Mouse (Mus musculus) gastrocnemius, adult 18-20 months (tissue): ENCODE data around the gene Foxp2. TPM values are rescaled to one million over a fixed set of nuclear protein-coding genes. Genes with fewer than 3 reads are reported as not detected.

Experiments
- DNase-seq: peaks from one replicate; pipeline ENCODE4 v3.0.0; 2021; ENCODE audit warnings: low spot score
- microRNA-seq: library from miRNA; unstranded; fragments of <30 nt; microRNA quantifications from one replicate; pipeline ENCODE4 v1.2.0, GENCODE M21; 2021
- total RNA-seq, 2 experiments: library from RNA; stranded (reverse); gene quantifications; 2 replicates each; pipeline ENCODE4 v1.2.3; 2021

Foxp2 gene
- total RNA-seq, 2 experiments from 2014 or later = 2.1 to 3.2 TPM

GRCm38 (mm10) chr6:15355852-15356251 lies 454.7 kb downstream of the Foxp2 start:
- DNase-seq = no peak

- DNase-seq = no peak
These were observed 469.1 kb downstream of the Foxp2 start for GRCm38 (mm10) chr6:15370281-15370680.

- DNase-seq = no peak
These were observed 469.7 kb downstream of the Foxp2 start for GRCm38 (mm10) chr6:15370827-15371226.

GRCm38 (mm10) chr6:15373621-15374020 lies 472.5 kb downstream of the Foxp2 start:
- no peak for DNase-seq

GRCm38 (mm10) chr6:15378261-15378660 lies 477.1 kb downstream of the Foxp2 start:
- DNase-seq = no peak

GRCm38 (mm10) chr6:15396462-15396861 lies 495.3 kb downstream of the Foxp2 start:
- DNase-seq = no peak

- DNase-seq = no peak
These were observed 496.3 kb downstream of the Foxp2 start for GRCm38 (mm10) chr6:15397485-15397884.

- no peak for DNase-seq
These were observed 500.0 kb downstream of the Foxp2 start for GRCm38 (mm10) chr6:15401138-15401537.

- DNase-seq = no peak
These were observed 500.9 kb downstream of the Foxp2 start for GRCm38 (mm10) chr6:15402026-15402425.

- no peak for DNase-seq
These were observed 514.0 kb downstream of the Foxp2 start for GRCm38 (mm10) chr6:15415099-15415498.

GRCm38 (mm10) chr6:15459701-15460100 lies 558.6 kb downstream of the Foxp2 start:
- DNase-seq = no peak

- DNase-seq = no peak
These were observed 562.2 kb downstream of the Foxp2 start for GRCm38 (mm10) chr6:15463390-15463789.

GRCm38 (mm10) chr6:15465471-15465870 lies 564.3 kb downstream of the Foxp2 start:
- DNase-seq = no peak

GRCm38 (mm10) chr6:15466634-15467033 lies 565.5 kb downstream of the Foxp2 start:
- no peak for DNase-seq

- no peak for DNase-seq
These were observed 585.8 kb downstream of the Foxp2 start for GRCm38 (mm10) chr6:15486909-15487308.

Small RNA genes lying within 50 kb of the gene (microRNA-seq; reads per million reads assigned to microRNA genes)
- not detected for gene Gm25470

Other genes starting within 250 kb of the Foxp2 start
- gene Ppp1r3a, start 146.1 kb upstream of the Foxp2 start, total RNA-seq = 100 to 1,000 TPM; 207 to 247 TPM